Mouse (Mus musculus): ENCODE measurements at regions not wholly inside any gene's neighbourhood (a gene's known extent, or its start where the extent isn't known, plus 50 kb on each side); places are given as distances from the start of the nearest gene placed in this dataset.

DNA sequence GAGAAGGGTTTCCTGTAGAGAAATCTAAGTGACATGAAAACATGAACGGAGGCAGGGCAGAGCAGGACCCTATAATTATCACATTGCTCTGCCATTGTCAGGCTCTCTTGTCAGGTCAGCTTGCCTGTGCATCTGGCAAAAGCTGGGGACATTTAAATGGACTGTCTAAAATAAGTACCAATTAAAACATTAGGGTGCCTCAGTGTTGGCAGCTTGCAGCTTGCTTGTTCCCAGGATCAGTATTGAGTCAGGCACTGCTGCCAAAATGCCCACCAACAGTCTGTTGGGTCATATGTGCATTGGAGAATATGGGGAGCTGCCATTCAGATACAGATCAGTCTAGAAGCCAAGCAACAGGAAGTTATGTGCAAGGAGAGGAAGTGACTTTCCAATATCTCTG, 349.5 kb upstream of the B3gat1 start:
- ATAC-seq (ENCODE audit: insufficient number of reproducible peaks, insufficient read depth, low FRiP score, low read depth) = no peak
- WGBS = 88% methylated on average over 1 of the region's 1 CpGs
- no peaks in the 10 kb centered on the region for H3K27me3 ChIP-seq (ENCODE audit: control insufficient read depth, insufficient read depth, low read length)
- H3K4me3 ChIP-seq (ENCODE audit: low read depth, low read length) = no peak overlapping the region
- no peak overlapping the region for H3K27ac ChIP-seq (ENCODE audit: low read length)
- H3K9ac ChIP-seq (replicated peaks; ENCODE audit: low read depth, low read length) = no peak overlapping the region
- H3K9me3 ChIP-seq (ENCODE audit: control insufficient read depth, low read depth, low read length) = no peaks in the 10 kb centered on the region
- no peaks in the 10 kb centered on the region for H3K4me1 ChIP-seq (ENCODE audit: control insufficient read depth, insufficient read depth, low read length)
- H3K4me2 ChIP-seq (replicated peaks; ENCODE audit: low read depth, low read length) = no peak overlapping the region
- H3K36me3 ChIP-seq (ENCODE audit: control insufficient read depth, insufficient read depth, low read length) = no peaks in the 10 kb centered on the region

DNA sequence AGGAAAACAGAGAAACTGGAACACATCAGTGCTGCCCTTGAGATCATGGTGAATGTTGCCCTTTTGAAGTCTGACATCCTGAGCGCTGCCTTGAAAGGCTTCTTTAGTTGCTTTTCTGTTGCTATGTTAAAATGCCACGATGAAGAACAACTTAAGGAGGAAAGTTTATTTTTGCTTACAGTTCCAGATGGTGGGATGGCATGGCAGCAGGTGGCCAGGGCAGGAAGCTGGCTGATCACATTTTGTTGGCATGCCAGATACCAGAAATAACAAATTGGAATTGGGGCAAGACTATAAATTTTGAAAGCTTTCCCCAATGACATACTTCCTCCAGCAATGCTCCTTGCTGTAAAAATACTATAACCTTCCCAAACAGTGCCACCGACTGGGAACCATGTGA, 334.9 kb upstream of the B3gat1 start:
- no peak for ATAC-seq (ENCODE audit: insufficient number of reproducible peaks, insufficient read depth, low FRiP score, low read depth)
- H3K27me3 ChIP-seq (ENCODE audit: control insufficient read depth, insufficient read depth, low read length) = no peaks in the 10 kb centered on the region
- no peaks in the 10 kb centered on the region for H3K36me3 ChIP-seq (ENCODE audit: control insufficient read depth, insufficient read depth, low read length)
- no peaks in the 10 kb centered on the region for H3K4me1 ChIP-seq (ENCODE audit: control insufficient read depth, insufficient read depth, low read length)
- H3K4me2 ChIP-seq (replicated peaks; ENCODE audit: low read depth, low read length) = no peak overlapping the region
- no peaks in the 10 kb centered on the region for H3K9me3 ChIP-seq (ENCODE audit: control insufficient read depth, low read depth, low read length)
- no peak overlapping the region for H3K4me3 ChIP-seq (ENCODE audit: low read depth, low read length)
- WGBS = 68% methylated on average over 3 of the region's 3 CpGs
- H3K9ac ChIP-seq (replicated peaks; ENCODE audit: low read depth, low read length) = no peak overlapping the region
- no peak overlapping the region for H3K27ac ChIP-seq (ENCODE audit: low read length)

- H3K27me3 ChIP-seq (ENCODE audit: control insufficient read depth, insufficient read depth, low read length) = no peaks in the 10 kb centered on the region
- no peak overlapping the region for H3K4me2 ChIP-seq (replicated peaks; ENCODE audit: low read depth, low read length)
- no peak for ATAC-seq (ENCODE audit: insufficient number of reproducible peaks, insufficient read depth, low FRiP score, low read depth)
Measured at GRCm38 (mm10) chr9:26422897-26423823, 310.4 kb upstream of the B3gat1 start.

GRCm38 (mm10) chr9:26435507-26435906, 298.0 kb upstream of the B3gat1 start:
- H3K36me3 ChIP-seq (ENCODE audit: control insufficient read depth, insufficient read depth, low read length) = no peaks in the 10 kb centered on the region
- H3K4me1 ChIP-seq (ENCODE audit: control insufficient read depth, insufficient read depth, low read length) = no peaks in the 10 kb centered on the region
- ATAC-seq (ENCODE audit: insufficient number of reproducible peaks, insufficient read depth, low FRiP score, low read depth) = no peak
- no peak overlapping the region for H3K27ac ChIP-seq (ENCODE audit: low read length)
- H3K4me3 ChIP-seq (ENCODE audit: low read depth, low read length) = no peak overlapping the region
- H3K9me3 ChIP-seq (ENCODE audit: control insufficient read depth, low read depth, low read length) = no peaks in the 10 kb centered on the region; the same call in 1 of the 2 replicates
- no peaks in the 10 kb centered on the region for H3K27me3 ChIP-seq (ENCODE audit: control insufficient read depth, insufficient read depth, low read length)
- no peak overlapping the region for H3K9ac ChIP-seq (replicated peaks; ENCODE audit: low read depth, low read length)
- H3K4me2 ChIP-seq (replicated peaks; ENCODE audit: low read depth, low read length) = no peak overlapping the region
- 74% methylated on average over 2 of the region's 2 CpGs for WGBS

More at GRCm38 (mm10) chr9:26422897-26423823, 310.4 kb upstream of the B3gat1 start:
- Histone ChIP-seq H3K9me3 (ENCODE audit: control insufficient read depth, low read depth, low read length) (no peaks in the 10 kb centered on the region), H3K4me3 (ENCODE audit: low read depth, low read length) (no peak overlapping the region), H3K27ac (ENCODE audit: low read length) (no peak overlapping the region), H3K4me1 (ENCODE audit: control insufficient read depth, insufficient read depth, low read length) (no peaks in the 10 kb centered on the region), H3K9ac (replicated peaks; ENCODE audit: low read depth, low read length) (no peak overlapping the region), H3K36me3 (ENCODE audit: control insufficient read depth, insufficient read depth, low read length) (no peaks in the 10 kb centered on the region)
- WGBS = 32% methylated on average over 11 of the region's 11 CpGs

- WGBS = 71% methylated on average over 2 of the region's 2 CpGs
Measured at GRCm38 (mm10) chr9:26437244-26437643, 296.3 kb upstream of the B3gat1 start.

GRCm38 (mm10) chr9:26453924-26454323, 279.6 kb upstream of the B3gat1 start:
- no peak overlapping the region for H3K9ac ChIP-seq (replicated peaks; ENCODE audit: low read depth, low read length)
- no peaks in the 10 kb centered on the region for H3K36me3 ChIP-seq (ENCODE audit: control insufficient read depth, insufficient read depth, low read length)
- WGBS = 74% methylated on average over 7 of the region's 7 CpGs
- no peak overlapping the region for H3K4me3 ChIP-seq (ENCODE audit: low read depth, low read length)
- H3K27ac ChIP-seq (ENCODE audit: low read length) = no peak overlapping the region
- no peak overlapping the region for H3K4me2 ChIP-seq (replicated peaks; ENCODE audit: low read depth, low read length)
- H3K4me1 ChIP-seq (ENCODE audit: control insufficient read depth, insufficient read depth, low read length) = no peaks in the 10 kb centered on the region
- H3K9me3 ChIP-seq (ENCODE audit: control insufficient read depth, low read depth, low read length) = no peaks in the 10 kb centered on the region
- no peaks in the 10 kb centered on the region for H3K27me3 ChIP-seq (ENCODE audit: control insufficient read depth, insufficient read depth, low read length)
- ATAC-seq (ENCODE audit: insufficient number of reproducible peaks, insufficient read depth, low FRiP score, low read depth) = no peak

More at GRCm38 (mm10) chr9:26437244-26437643, 296.3 kb upstream of the B3gat1 start:
- H3K4me3 ChIP-seq (ENCODE audit: low read depth, low read length) = no peak overlapping the region
- no peaks in the 10 kb centered on the region for H3K27me3 ChIP-seq (ENCODE audit: control insufficient read depth, insufficient read depth, low read length)
- no peak overlapping the region for H3K4me2 ChIP-seq (replicated peaks; ENCODE audit: low read depth, low read length)
- ATAC-seq (ENCODE audit: insufficient number of reproducible peaks, insufficient read depth, low FRiP score, low read depth) = no peak
- no peaks in the 10 kb centered on the region; the same call in 1 of the 2 replicates for H3K9me3 ChIP-seq (ENCODE audit: control insufficient read depth, low read depth, low read length)
- H3K4me1 ChIP-seq (ENCODE audit: control insufficient read depth, insufficient read depth, low read length) = no peaks in the 10 kb centered on the region
- no peak overlapping the region for H3K27ac ChIP-seq (ENCODE audit: low read length)
- no peaks in the 10 kb centered on the region for H3K36me3 ChIP-seq (ENCODE audit: control insufficient read depth, insufficient read depth, low read length)
- H3K9ac ChIP-seq (replicated peaks; ENCODE audit: low read depth, low read length) = no peak overlapping the region

GRCm38 (mm10) chr9:26461081-26461480, 272.4 kb upstream of the B3gat1 start:
- Histone ChIP-seq H3K27me3 (ENCODE audit: control insufficient read depth, insufficient read depth, low read length) (no peaks in the 10 kb centered on the region), H3K9me3 (ENCODE audit: control insufficient read depth, low read depth, low read length) (no peaks in the 10 kb centered on the region), H3K9ac (replicated peaks; ENCODE audit: low read depth, low read length) (no peak overlapping the region), H3K4me3 (ENCODE audit: low read depth, low read length) (no peak overlapping the region), H3K4me2 (replicated peaks; ENCODE audit: low read depth, low read length) (no peak overlapping the region), H3K36me3 (ENCODE audit: control insufficient read depth, insufficient read depth, low read length) (no peaks in the 10 kb centered on the region), H3K27ac (ENCODE audit: low read length) (no peak overlapping the region), H3K4me1 (ENCODE audit: control insufficient read depth, insufficient read depth, low read length) (no peaks in the 10 kb centered on the region)
- WGBS = 76% methylated on average over 2 of the region's 2 CpGs
- no peak for ATAC-seq (ENCODE audit: insufficient number of reproducible peaks, insufficient read depth, low FRiP score, low read depth)

DNA sequence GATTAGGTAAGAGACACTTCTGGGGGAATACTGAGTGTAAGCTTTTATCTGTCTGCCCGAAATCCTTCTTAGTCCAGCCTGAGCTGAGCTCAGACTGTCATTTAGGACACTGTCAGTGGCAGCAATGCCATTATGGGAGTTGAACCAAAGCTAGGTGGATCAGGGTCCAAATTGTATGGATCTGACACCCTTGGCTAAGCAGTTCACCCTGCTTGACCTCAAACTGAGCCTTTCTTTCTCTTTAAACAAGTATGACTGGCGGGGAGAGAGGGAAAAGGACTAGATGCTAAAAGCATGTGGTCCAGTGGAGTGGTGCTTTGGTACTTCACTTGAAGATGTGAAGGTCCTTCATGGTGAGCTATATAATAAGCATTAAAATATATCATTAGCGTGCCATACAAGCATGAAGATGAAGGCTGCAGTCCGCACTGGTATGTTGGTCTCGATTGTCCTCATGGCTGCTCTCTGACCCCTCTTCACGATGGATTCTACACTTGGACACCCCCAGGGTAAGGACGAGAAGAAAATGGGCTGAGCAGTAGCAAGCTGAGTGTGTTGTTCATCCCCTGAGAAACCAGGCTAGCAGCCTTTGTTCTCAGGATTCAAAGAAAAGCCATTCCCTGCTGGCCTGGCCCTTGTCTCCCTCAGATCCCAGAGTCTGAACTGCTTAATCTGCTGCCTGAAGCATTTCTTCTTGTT, 262.7 kb upstream of the B3gat1 start:
- WGBS = 79% methylated on average over 7 of the region's 7 CpGs
- Histone ChIP-seq H3K9me3 (ENCODE audit: control insufficient read depth, low read depth, low read length) (no peaks in the 10 kb centered on the region), H3K9ac (replicated peaks; ENCODE audit: low read depth, low read length) (no peak overlapping the region), H3K27ac (ENCODE audit: low read length) (no peak overlapping the region), H3K27me3 (ENCODE audit: control insufficient read depth, insufficient read depth, low read length) (no peaks in the 10 kb centered on the region), H3K36me3 (ENCODE audit: control insufficient read depth, insufficient read depth, low read length) (no peaks in the 10 kb centered on the region), H3K4me3 (ENCODE audit: low read depth, low read length) (no peak overlapping the region), H3K4me2 (replicated peaks; ENCODE audit: low read depth, low read length) (no peak overlapping the region), H3K4me1 (ENCODE audit: control insufficient read depth, insufficient read depth, low read length) (no peaks in the 10 kb centered on the region)
- ATAC-seq (ENCODE audit: insufficient number of reproducible peaks, insufficient read depth, low FRiP score, low read depth) = no peak

Measured in stomach, embryonic 14.5 days (tissue).